Mouse (Mus musculus) heart, embryonic 10.5 days (tissue): ENCODE results near the gene Sbf1. TPM values are rescaled to one million over a fixed set of nuclear protein-coding genes. Genes with fewer than 3 reads are reported as not detected.

Source experiments
- DNase-seq: peaks from one replicate; pipeline ENCODE4 v3.0.0-alpha.2; 2017; ENCODE audit warnings: low spot score
- H3K27ac ChIP-seq: fragments of 300-500 bp; sonication (generic); 2 replicates; pipeline ENCODE4 v1.5.1; 2016; ENCODE audit warnings: mild to moderate bottlenecking
- H3K27me3 ChIP-seq: fragments of 300-500 bp; sonication (generic); 2 replicates; pipeline ENCODE4 v1.6.1; 2016; ENCODE audit warnings: mild to moderate bottlenecking; ENCODE audit not compliant: poor library complexity, insufficient read depth, severe bottlenecking
- H3K36me3 ChIP-seq: fragments of 300-500 bp; sonication (generic); 2 replicates; pipeline ENCODE4 v1.6.1; 2016; ENCODE audit warnings: mild to moderate bottlenecking, moderate library complexity
- H3K4me1 ChIP-seq: fragments of 300-500 bp; sonication (generic); 2 replicates; pipeline ENCODE4 v1.6.1; 2016; ENCODE audit warnings: mild to moderate bottlenecking
- H3K4me3 ChIP-seq: fragments of 300-500 bp; sonication (generic); 2 replicates; pipeline ENCODE4 v1.5.1; 2016; ENCODE audit warnings: mild to moderate bottlenecking, moderate library complexity
- H3K9me3 ChIP-seq: fragments of 300-500 bp; sonication (generic); 2 replicates; pipeline ENCODE4 v1.6.1; 2016; ENCODE audit warnings: mild to moderate bottlenecking, moderate library complexity
- WGBS: fragments of 180-500 bp; shearing (Covaris S2); methylation state at CpG from one replicate; pipeline ENCODE4 v1.1.7; 2016; 5-methylcytosine and 5-hydroxymethylcytosine counted together
- polyA plus RNA-seq: library from polyadenylated mRNA; unstranded; fragments of >200 nt; fragmentation: Nextera tagmentation; extraction: Ambion mirVana; gene quantifications from 2 replicates; pipeline ENCODE4 v1.2.1, GENCODE M21; 2016

Gene Sbf1
- polyA plus RNA-seq, 1 experiment from 2014 or later = 57.2 TPM

GRCm38 (mm10) chr15:89313359-89313758 lies 1.8 kb downstream of the Sbf1 start:
- WGBS = 73% methylated on average over 4 of the region's 4 CpGs
- Histone ChIP-seq H3K9me3 (no peaks in the 10 kb centered on the region), H3K36me3 (no peaks in the 10 kb centered on the region), H3K4me1 (peaks cover 45% of the 10 kb centered on the region), H3K27ac (no peak overlapping the region), H3K27me3 (no peaks in the 10 kb centered on the region), H3K4me3 (peak overlapping the region; percentile 87; the same call in 1 of the 2 replicates)
- DNase-seq = no peak

DNA sequence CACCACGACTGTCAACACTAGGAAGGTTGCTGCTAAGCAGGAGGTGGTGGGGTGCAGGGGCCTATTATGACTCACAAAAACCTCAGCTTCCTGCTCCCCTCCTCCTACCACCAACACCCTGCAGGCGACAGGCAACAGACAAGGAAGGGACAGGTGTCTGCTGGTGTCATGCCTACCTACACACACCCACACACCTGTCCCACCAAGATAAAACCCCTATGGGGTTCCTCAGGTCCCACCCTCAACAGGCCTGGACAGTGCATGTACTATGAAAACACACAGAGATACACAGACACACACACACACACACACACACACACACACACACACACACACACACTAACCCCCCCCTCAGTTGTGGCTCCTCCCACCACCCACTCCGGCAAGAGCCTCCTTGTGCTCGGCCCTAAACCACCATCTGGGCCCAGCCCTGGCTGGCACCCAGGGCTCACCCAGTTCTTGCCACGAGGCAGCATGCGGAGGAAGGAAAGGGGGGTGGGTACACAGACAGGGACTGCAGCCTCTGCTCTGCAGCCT lies 5.1 kb downstream of the Sbf1 start:
- WGBS = 74% methylated on average over 6 of the region's 6 CpGs
- Histone ChIP-seq H3K27me3 (no peaks in the 10 kb centered on the region), H3K27ac (no peak overlapping the region), H3K36me3 (peaks cover 28% of the 10 kb centered on the region), H3K4me1 (peaks cover 45% of the 10 kb centered on the region), H3K9me3 (no peaks in the 10 kb centered on the region), H3K4me3 (no peak overlapping the region)
- no peak for DNase-seq

DNA sequence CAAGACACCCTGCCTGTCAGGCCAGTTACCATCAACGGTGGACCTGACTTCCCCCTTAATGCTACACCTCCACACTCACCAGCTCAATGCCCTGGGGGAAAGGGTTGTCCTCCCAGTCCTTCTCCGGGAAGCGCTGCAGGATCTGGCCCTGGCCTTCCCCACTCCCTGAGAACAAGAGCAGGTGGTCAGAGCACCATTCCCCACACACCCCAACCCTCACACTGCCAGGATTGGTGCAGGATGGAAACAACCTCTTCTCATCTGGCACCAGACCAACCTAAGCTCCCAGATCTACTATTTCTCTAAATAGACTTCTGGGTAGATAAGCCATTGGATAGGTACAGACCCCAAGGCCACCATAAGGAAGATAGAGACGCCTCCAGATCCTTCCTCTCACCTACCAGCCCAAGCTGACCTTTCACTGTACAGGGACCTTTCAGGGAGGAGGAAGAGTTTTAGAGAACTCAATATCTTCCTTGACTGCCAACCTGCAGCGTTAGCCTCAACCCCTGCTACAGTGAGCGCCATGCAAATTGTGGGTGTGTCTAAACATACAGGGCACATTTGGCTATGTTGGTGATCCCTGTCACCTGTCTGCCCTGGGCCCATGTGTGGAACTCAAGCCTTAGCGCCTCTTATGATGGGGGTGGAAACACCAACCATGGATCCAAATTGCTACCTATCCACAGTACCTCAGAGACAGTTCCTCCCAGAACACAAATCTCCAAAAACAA lies 6.5 kb downstream of the Sbf1 start:
- WGBS = 87% methylated on average over 7 of the region's 7 CpGs
- H3K4me3 ChIP-seq = no peak overlapping the region
- H3K4me1 ChIP-seq = peaks cover 40% of the 10 kb centered on the region
- peaks cover 43% of the 10 kb centered on the region for H3K36me3 ChIP-seq
- no peak for DNase-seq
- no peaks in the 10 kb centered on the region for H3K27me3 ChIP-seq
- H3K27ac ChIP-seq = no peak overlapping the region
- no peaks in the 10 kb centered on the region for H3K9me3 ChIP-seq

DNA sequence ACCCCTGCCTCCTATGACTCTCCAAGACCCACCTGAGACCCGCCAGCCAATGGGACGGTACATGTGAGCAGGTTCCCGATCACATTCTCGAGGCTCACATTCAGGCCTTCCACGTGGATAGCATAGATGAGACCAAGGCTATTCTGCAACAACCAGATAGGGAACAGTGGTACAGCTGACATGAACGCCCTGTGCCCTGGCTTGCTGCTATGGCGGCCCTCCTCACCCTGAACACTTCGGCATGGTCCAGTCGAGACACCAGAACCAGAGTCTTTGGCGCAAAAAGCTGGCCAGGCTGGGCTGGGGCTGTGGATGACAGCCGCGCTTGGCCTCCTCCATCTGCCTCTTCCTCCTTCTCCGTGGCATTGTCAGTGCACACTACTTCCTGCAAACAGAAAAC lies 7.7 kb downstream of the Sbf1 start:
- 90% methylated on average over 13 of the region's 13 CpGs for WGBS
- H3K4me3 ChIP-seq = no peak overlapping the region
- peaks cover 54% of the 10 kb centered on the region for H3K36me3 ChIP-seq
- no peaks in the 10 kb centered on the region for H3K27me3 ChIP-seq
- H3K9me3 ChIP-seq = no peaks in the 10 kb centered on the region
- H3K4me1 ChIP-seq = peaks cover 31% of the 10 kb centered on the region
- no peak overlapping the region for H3K27ac ChIP-seq
- DNase-seq = no peak

- Histone ChIP-seq H3K4me1 (peaks cover 31% of the 10 kb centered on the region), H3K4me3 (no peak overlapping the region), H3K27ac (no peak overlapping the region), H3K9me3 (no peaks in the 10 kb centered on the region), H3K27me3 (no peaks in the 10 kb centered on the region), H3K36me3 (peaks cover 69% of the 10 kb centered on the region)
- no peak for DNase-seq
- 73% methylated on average over 1 of the region's 1 CpGs for WGBS
Observed at GRCm38 (mm10) chr15:89305966-89306365, 9.1 kb downstream of the Sbf1 start.

GRCm38 (mm10) chr15:89300600-89300999 lies 14.5 kb downstream of the Sbf1 start:
- no peak for DNase-seq
- H3K4me3 ChIP-seq = no peak overlapping the region
- peaks cover 95% of the 10 kb centered on the region for H3K36me3 ChIP-seq
- H3K9me3 ChIP-seq = no peaks in the 10 kb centered on the region
- WGBS = 92% methylated on average over 8 of the region's 8 CpGs
- no peak overlapping the region for H3K27ac ChIP-seq
- H3K27me3 ChIP-seq = no peaks in the 10 kb centered on the region
- H3K4me1 ChIP-seq = 0 out of 2 replicates have a peak, but pooled peaks cover 6% of the 10 kb centered on the region

DNA sequence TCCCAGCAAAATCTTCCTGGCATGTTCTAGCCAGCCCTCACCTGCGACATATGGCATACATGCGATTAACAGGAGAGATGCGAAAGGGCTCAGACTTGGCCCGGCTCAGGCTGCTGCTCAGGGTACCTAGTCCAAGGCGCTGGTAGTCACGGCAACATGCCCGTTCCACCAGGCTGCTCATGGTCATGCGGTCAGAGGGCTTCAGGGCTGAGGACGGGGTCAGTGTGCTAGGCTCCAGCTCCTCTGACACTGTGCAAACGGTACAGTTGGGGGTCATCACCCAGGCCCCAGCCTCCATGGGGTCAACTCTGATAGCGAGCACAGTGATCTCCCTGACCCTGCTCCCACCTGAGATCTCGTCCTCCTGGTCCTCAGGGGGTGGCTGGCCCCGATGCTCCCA lies 14.9 kb downstream of the Sbf1 start:
- 92% methylated on average over 13 of the region's 13 CpGs for WGBS
- no peak overlapping the region for H3K4me3 ChIP-seq
- H3K4me1 ChIP-seq = 0 out of 2 replicates have a peak, but pooled peaks cover 6% of the 10 kb centered on the region
- no peaks in the 10 kb centered on the region for H3K9me3 ChIP-seq
- no peak overlapping the region for H3K27ac ChIP-seq
- H3K27me3 ChIP-seq = no peaks in the 10 kb centered on the region
- DNase-seq = no peak
- peaks cover 95% of the 10 kb centered on the region for H3K36me3 ChIP-seq

GRCm38 (mm10) chr15:89297695-89298094 lies 17.4 kb downstream of the Sbf1 start:
- Histone ChIP-seq H3K4me1 (no peaks in the 10 kb centered on the region), H3K4me3 (no peak overlapping the region), H3K27ac (no peak overlapping the region), H3K36me3 (peaks cover 95% of the 10 kb centered on the region), H3K9me3 (no peaks in the 10 kb centered on the region), H3K27me3 (no peaks in the 10 kb centered on the region)
- no peak for DNase-seq
- 92% methylated on average over 2 of the region's 2 CpGs for WGBS

DNA sequence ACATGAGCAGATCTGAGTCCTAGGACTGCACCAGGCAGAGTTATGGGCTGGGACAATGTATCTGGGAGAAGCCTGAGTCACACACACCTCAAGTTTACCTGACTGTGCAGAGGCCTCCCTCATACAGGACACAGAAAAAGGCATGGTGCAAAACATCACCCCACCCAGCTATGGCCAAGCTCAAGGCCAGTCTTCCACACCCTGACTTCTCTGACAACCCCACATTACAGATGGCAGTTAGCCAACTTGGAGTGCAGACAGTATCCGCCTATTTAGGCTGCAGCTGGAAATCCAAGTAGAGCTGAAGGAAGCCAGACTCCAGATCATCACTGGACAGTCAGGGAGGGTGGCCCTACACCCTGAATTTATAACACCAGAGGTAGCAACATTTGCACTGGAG lies 18.6 kb downstream of the Sbf1 start:
- DNase-seq = no peak
- H3K9me3 ChIP-seq = no peaks in the 10 kb centered on the region
- no peaks in the 10 kb centered on the region for H3K27me3 ChIP-seq
- H3K4me3 ChIP-seq = no peak overlapping the region
- WGBS = 81% methylated on average over 1 of the region's 1 CpGs
- H3K36me3 ChIP-seq = peaks cover 95% of the 10 kb centered on the region
- H3K27ac ChIP-seq = no peak overlapping the region
- H3K4me1 ChIP-seq = no peaks in the 10 kb centered on the region

GRCm38 (mm10) chr15:89295580-89296165 lies 19.4 kb downstream of the Sbf1 start:
- no peak for DNase-seq
- WGBS = 90% methylated on average over 8 of the region's 8 CpGs
- no peaks in the 10 kb centered on the region for H3K4me1 ChIP-seq
- peaks cover 95% of the 10 kb centered on the region for H3K36me3 ChIP-seq
- no peak overlapping the region for H3K27ac ChIP-seq
- no peak overlapping the region for H3K4me3 ChIP-seq
- H3K27me3 ChIP-seq = no peaks in the 10 kb centered on the region
- H3K9me3 ChIP-seq = no peaks in the 10 kb centered on the region

DNA sequence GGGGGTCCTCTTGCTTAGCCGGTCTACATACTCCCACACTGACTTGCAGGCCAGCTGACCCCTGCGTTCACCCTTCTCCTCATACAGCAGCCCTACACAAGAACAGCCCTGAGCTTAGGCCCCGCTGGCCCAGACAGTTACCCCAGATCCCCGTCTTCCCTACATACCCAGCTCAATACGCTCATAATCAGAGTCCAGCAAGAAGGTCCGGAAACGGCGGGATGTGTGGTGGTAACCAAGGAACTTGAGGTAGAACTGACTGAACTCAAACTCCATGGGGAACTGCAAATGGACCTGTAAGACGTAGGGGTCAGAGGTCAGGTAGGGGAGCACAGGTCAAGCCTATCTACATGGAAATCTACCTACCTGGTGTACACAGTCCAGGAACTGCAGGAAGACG lies 21.3 kb downstream of the Sbf1 start:
- H3K27ac ChIP-seq = no peak overlapping the region
- H3K9me3 ChIP-seq = no peaks in the 10 kb centered on the region
- peaks cover 96% of the 10 kb centered on the region for H3K36me3 ChIP-seq
- no peak overlapping the region for H3K4me3 ChIP-seq
- DNase-seq = no peak
- WGBS = 94% methylated on average over 10 of the region's 10 CpGs
- no peaks in the 10 kb centered on the region for H3K4me1 ChIP-seq
- H3K27me3 ChIP-seq = no peaks in the 10 kb centered on the region

DNA sequence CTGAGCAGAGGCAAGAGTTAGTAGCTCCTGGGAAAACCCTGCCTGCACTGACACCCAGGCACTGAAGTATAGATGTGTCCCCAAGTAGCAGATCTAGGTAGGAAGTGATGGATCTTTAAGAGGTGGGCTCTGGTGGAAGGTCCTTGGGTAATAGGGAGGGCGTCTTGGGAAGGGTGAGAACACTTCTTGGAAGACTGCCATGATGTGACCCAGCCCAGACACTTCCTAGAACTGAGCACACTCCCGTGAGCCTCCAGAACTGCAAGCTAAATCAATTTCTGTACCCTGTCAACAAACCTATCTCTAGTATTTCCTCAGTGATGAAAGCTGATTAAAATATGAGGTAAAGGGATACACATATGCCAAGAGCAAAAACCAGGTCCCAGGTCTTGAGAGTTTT lies 22.3 kb downstream of the Sbf1 start:
- Histone ChIP-seq H3K4me3 (no peak overlapping the region), H3K27me3 (no peaks in the 10 kb centered on the region), H3K27ac (no peak overlapping the region), H3K9me3 (no peaks in the 10 kb centered on the region), H3K36me3 (peaks cover 99% of the 10 kb centered on the region), H3K4me1 (peaks cover 3% of the 10 kb centered on the region; the same call in 1 of the 2 replicates)
- no peak for DNase-seq
- WGBS = 70% methylated on average over 2 of the region's 2 CpGs

- Histone ChIP-seq H3K27me3 (no peaks in the 10 kb centered on the region), H3K36me3 (peaks cover 97% of the 10 kb centered on the region), H3K9me3 (no peaks in the 10 kb centered on the region), H3K27ac (no peak overlapping the region), H3K4me1 (peaks cover 3% of the 10 kb centered on the region; the same call in 1 of the 2 replicates), H3K4me3 (no peak overlapping the region)
- DNase-seq = no peak
- 85% methylated on average over 3 of the region's 3 CpGs for WGBS
Observed at GRCm38 (mm10) chr15:89291521-89291920, 23.6 kb downstream of the Sbf1 start.
